Mouse (Mus musculus) forebrain, embryonic 15.5 days (tissue): ENCODE results near the gene Prdm1. TPM values are rescaled to one million over a fixed set of nuclear protein-coding genes. Genes with fewer than 3 reads are reported as not detected.

Experiments
- ATAC-seq: fragments of 200-750 bp; cut with Nextera tagmentation; replicated peaks from 2 replicates; pipeline ENCODE4 v1.8.0; 2017; ENCODE audit warnings: mild to moderate bottlenecking, moderate TSS enrichment, moderate library complexity
- H3K27ac ChIP-seq: fragments of 300-500 bp; sonication (generic); replicated peaks from 2 replicates; pipeline ENCODE4 v1.5.1; 2015; ENCODE audit warnings: mild to moderate bottlenecking, inconsistent platforms
- H3K27me3 ChIP-seq: fragments of 300-500 bp; sonication (generic); 2 replicates; pipeline ENCODE4 v1.6.1; 2015; ENCODE audit warnings: inconsistent platforms
- H3K36me3 ChIP-seq: fragments of 300-500 bp; sonication (generic); 2 replicates; pipeline ENCODE4 v1.6.1; 2015; ENCODE audit warnings: mild to moderate bottlenecking, inconsistent platforms
- H3K4me1 ChIP-seq: fragments of 300-500 bp; sonication (generic); 2 replicates; pipeline ENCODE4 v1.6.1; 2015; ENCODE audit warnings: inconsistent platforms
- H3K4me2 ChIP-seq: fragments of 300-500 bp; sonication (generic); replicated peaks from 2 replicates; pipeline ENCODE4 v1.6.1; 2015; ENCODE audit warnings: mild to moderate bottlenecking, inconsistent platforms
- H3K4me3 ChIP-seq: fragments of 300-500 bp; sonication (generic); 2 replicates; pipeline ENCODE4 v1.5.1; 2015; ENCODE audit warnings: mild to moderate bottlenecking, inconsistent platforms
- H3K9ac ChIP-seq: fragments of 300-500 bp; sonication (generic); replicated peaks from 2 replicates; pipeline ENCODE4 v1.6.1; 2015; ENCODE audit warnings: mild to moderate bottlenecking, inconsistent platforms
- H3K9me3 ChIP-seq: fragments of 300-500 bp; sonication (generic); 2 replicates; pipeline ENCODE4 v1.6.1; 2016; ENCODE audit warnings: inconsistent platforms
- WGBS: fragments of 180-500 bp; shearing (Covaris S2); methylation state at CpG from one replicate; pipeline ENCODE4 v1.1.7; 2015; ENCODE audit warnings: mixed read lengths; 5-methylcytosine and 5-hydroxymethylcytosine counted together
- polyA plus RNA-seq: library from polyadenylated mRNA; unstranded; fragments of >200 nt; fragmentation: Nextera tagmentation; extraction: Ambion mirVana; gene quantifications from 2 replicates; pipeline ENCODE4 v1.2.1, GENCODE M21; 2015

The Prdm1 gene
- polyA plus RNA-seq, 1 experiment from 2014 or later: 0.45 TPM

GRCm38 (mm10) chr10:44490899-44491422 lies 37.3 kb downstream of the Prdm1 start:
- Histone ChIP-seq H3K36me3 (no peaks in the 10 kb centered on the region), H3K4me2 (no peak overlapping the region), H3K27ac (no peak overlapping the region), H3K9ac (no peak overlapping the region), H3K9me3 (no peaks in the 10 kb centered on the region), H3K4me1 (peaks cover 8% of the 10 kb centered on the region), H3K27me3 (peaks cover 10% of the 10 kb centered on the region; the same call in 1 of the 2 replicates), H3K4me3 (no peak overlapping the region)
- ATAC-seq: no peak
- 83% methylated on average over 5 of the region's 5 CpGs for WGBS

GRCm38 (mm10) chr10:44487132-44487531 lies 41.2 kb downstream of the Prdm1 start:
- Histone ChIP-seq H3K27me3 (no peaks in the 10 kb centered on the region), H3K36me3 (no peaks in the 10 kb centered on the region), H3K9ac (no peak overlapping the region), H3K9me3 (no peaks in the 10 kb centered on the region), H3K4me1 (no peaks in the 10 kb centered on the region), H3K27ac (no peak overlapping the region), H3K4me2 (no peak overlapping the region), H3K4me3 (no peak overlapping the region)
- WGBS: 95% methylated on average over 11 of the region's 11 CpGs
- no peak for ATAC-seq

- ATAC-seq: no peak
- Histone ChIP-seq H3K36me3 (no peaks in the 10 kb centered on the region), H3K4me1 (no peaks in the 10 kb centered on the region), H3K4me3 (no peak overlapping the region), H3K9me3 (no peaks in the 10 kb centered on the region), H3K27ac (no peak overlapping the region), H3K9ac (no peak overlapping the region), H3K27me3 (0 out of 2 replicates have a peak, but pooled peaks cover 4% of the 10 kb centered on the region), H3K4me2 (no peak overlapping the region)
- WGBS: 82% methylated on average over 5 of the region's 5 CpGs
These were observed 44.2 kb downstream of the Prdm1 start for GRCm38 (mm10) chr10:44484077-44484476.

GRCm38 (mm10) chr10:44483116-44483515 lies 45.2 kb downstream of the Prdm1 start:
- Histone ChIP-seq H3K36me3 (no peaks in the 10 kb centered on the region), H3K4me1 (no peaks in the 10 kb centered on the region), H3K9me3 (no peaks in the 10 kb centered on the region), H3K27ac (no peak overlapping the region), H3K4me3 (no peak overlapping the region), H3K27me3 (0 out of 2 replicates have a peak, but pooled peaks cover 4% of the 10 kb centered on the region), H3K9ac (no peak overlapping the region), H3K4me2 (no peak overlapping the region)
- no peak for ATAC-seq
- WGBS: 41% methylated on average over 6 of the region's 6 CpGs

- Histone ChIP-seq H3K9me3 (no peaks in the 10 kb centered on the region), H3K4me2 (no peak overlapping the region)
These were observed 46.9 kb downstream of the Prdm1 start for GRCm38 (mm10) chr10:44481379-44481778.

GRCm38 (mm10) chr10:44479286-44479685 lies 49.0 kb downstream of the Prdm1 start:
- Histone ChIP-seq H3K9ac (no peak overlapping the region), H3K36me3 (no peaks in the 10 kb centered on the region), H3K4me2 (no peak overlapping the region), H3K4me3 (no peak overlapping the region), H3K4me1 (peaks cover 2% of the 10 kb centered on the region), H3K27me3 (0 out of 2 replicates have a peak, but pooled peaks cover 4% of the 10 kb centered on the region), H3K9me3 (no peaks in the 10 kb centered on the region), H3K27ac (no peak overlapping the region)
- WGBS: 69% methylated on average over 6 of the region's 6 CpGs
- ATAC-seq: no peak

More at GRCm38 (mm10) chr10:44481379-44481778, 46.9 kb downstream of the Prdm1 start:
- ATAC-seq: no peak
- WGBS: 59% methylated on average over 5 of the region's 5 CpGs
- Histone ChIP-seq H3K36me3 (no peaks in the 10 kb centered on the region), H3K27ac (no peak overlapping the region), H3K27me3 (0 out of 2 replicates have a peak, but pooled peaks cover 4% of the 10 kb centered on the region), H3K4me1 (no peaks in the 10 kb centered on the region), H3K4me3 (no peak overlapping the region), H3K9ac (no peak overlapping the region)

GRCm38 (mm10) chr10:44478091-44478490 lies 50.2 kb downstream of the Prdm1 start:
- H3K27ac ChIP-seq: no peak overlapping the region
- no peaks in the 10 kb centered on the region for H3K9me3 ChIP-seq
- no peak overlapping the region for H3K9ac ChIP-seq
- H3K4me3 ChIP-seq: no peak overlapping the region
- peaks cover 5% of the 10 kb centered on the region for H3K4me1 ChIP-seq
- 71% methylated on average over 5 of the region's 5 CpGs for WGBS
- H3K27me3 ChIP-seq: 0 out of 2 replicates have a peak, but pooled peaks cover 4% of the 10 kb centered on the region
- no peaks in the 10 kb centered on the region for H3K36me3 ChIP-seq
- no peak overlapping the region for H3K4me2 ChIP-seq
- ATAC-seq: no peak

- Histone ChIP-seq H3K9me3 (no peaks in the 10 kb centered on the region), H3K9ac (no peak overlapping the region), H3K4me2 (no peak overlapping the region), H3K4me1 (peaks cover 5% of the 10 kb centered on the region), H3K27ac (no peak overlapping the region), H3K36me3 (no peaks in the 10 kb centered on the region), H3K4me3 (no peak overlapping the region), H3K27me3 (0 out of 2 replicates have a peak, but pooled peaks cover 4% of the 10 kb centered on the region)
- ATAC-seq: no peak
- 53% methylated on average over 8 of the region's 8 CpGs for WGBS
These were observed 51.1 kb downstream of the Prdm1 start for GRCm38 (mm10) chr10:44477240-44477639.

- Histone ChIP-seq H3K27me3 (0 out of 2 replicates have a peak, but pooled peaks cover 4% of the 10 kb centered on the region), H3K4me1 (peaks cover 5% of the 10 kb centered on the region), H3K9me3 (no peaks in the 10 kb centered on the region), H3K36me3 (no peaks in the 10 kb centered on the region), H3K4me2 (no peak overlapping the region), H3K27ac (no peak overlapping the region), H3K4me3 (no peak overlapping the region), H3K9ac (no peak overlapping the region)
- WGBS: 67% methylated on average over 13 of the region's 13 CpGs
- no peak for ATAC-seq
These were observed 51.8 kb downstream of the Prdm1 start for GRCm38 (mm10) chr10:44476523-44476922.

- ATAC-seq: no peak
- H3K4me1 ChIP-seq: peaks cover 5% of the 10 kb centered on the region
- no peak overlapping the region for H3K27ac ChIP-seq
- WGBS: 67% methylated on average over 3 of the region's 3 CpGs
- H3K4me3 ChIP-seq: no peak overlapping the region
- no peaks in the 10 kb centered on the region for H3K27me3 ChIP-seq
- no peak overlapping the region for H3K9ac ChIP-seq
- H3K9me3 ChIP-seq: no peaks in the 10 kb centered on the region
- H3K4me2 ChIP-seq: no peak overlapping the region
- H3K36me3 ChIP-seq: no peaks in the 10 kb centered on the region
These were observed 52.9 kb downstream of the Prdm1 start for GRCm38 (mm10) chr10:44475376-44475775.

- Histone ChIP-seq H3K36me3 (no peaks in the 10 kb centered on the region), H3K4me2 (no peak overlapping the region), H3K4me1 (peaks cover 5% of the 10 kb centered on the region), H3K9me3 (no peaks in the 10 kb centered on the region), H3K9ac (no peak overlapping the region), H3K4me3 (no peak overlapping the region), H3K27ac (no peak overlapping the region), H3K27me3 (no peaks in the 10 kb centered on the region)
- WGBS: 33% methylated on average over 10 of the region's 10 CpGs
- ATAC-seq: peak; percentile 79
These were observed 54.0 kb downstream of the Prdm1 start for GRCm38 (mm10) chr10:44474256-44474655.

GRCm38 (mm10) chr10:44465618-44466017 lies 62.7 kb downstream of the Prdm1 start:
- WGBS: 24% methylated on average over 8 of the region's 8 CpGs
- H3K4me3 ChIP-seq: no peak overlapping the region
- no peak overlapping the region for H3K9ac ChIP-seq
- H3K4me1 ChIP-seq: no peaks in the 10 kb centered on the region
- H3K9me3 ChIP-seq: no peaks in the 10 kb centered on the region
- H3K27me3 ChIP-seq: peaks cover 37% of the 10 kb centered on the region
- ATAC-seq: no peak
- H3K27ac ChIP-seq: no peak overlapping the region
- H3K4me2 ChIP-seq: no peak overlapping the region
- H3K36me3 ChIP-seq: no peaks in the 10 kb centered on the region

- H3K27me3 ChIP-seq: peaks cover 40% of the 10 kb centered on the region
- H3K4me3 ChIP-seq: no peak overlapping the region
- WGBS: 22% methylated on average over 5 of the region's 5 CpGs
- no peaks in the 10 kb centered on the region for H3K36me3 ChIP-seq
- H3K4me1 ChIP-seq: peaks cover 3% of the 10 kb centered on the region
- H3K27ac ChIP-seq: no peak overlapping the region
- no peak for ATAC-seq
- H3K4me2 ChIP-seq: no peak overlapping the region
- no peak overlapping the region for H3K9ac ChIP-seq
- H3K9me3 ChIP-seq: no peaks in the 10 kb centered on the region
These were observed 63.7 kb downstream of the Prdm1 start for GRCm38 (mm10) chr10:44464563-44464962.
